Mouse (Mus musculus): ENCODE measurements at regions not wholly inside any gene's neighbourhood (a gene's known extent, or its start where the extent isn't known, plus 50 kb on each side); places are given as distances from the start of the nearest gene placed in this dataset.

DNA sequence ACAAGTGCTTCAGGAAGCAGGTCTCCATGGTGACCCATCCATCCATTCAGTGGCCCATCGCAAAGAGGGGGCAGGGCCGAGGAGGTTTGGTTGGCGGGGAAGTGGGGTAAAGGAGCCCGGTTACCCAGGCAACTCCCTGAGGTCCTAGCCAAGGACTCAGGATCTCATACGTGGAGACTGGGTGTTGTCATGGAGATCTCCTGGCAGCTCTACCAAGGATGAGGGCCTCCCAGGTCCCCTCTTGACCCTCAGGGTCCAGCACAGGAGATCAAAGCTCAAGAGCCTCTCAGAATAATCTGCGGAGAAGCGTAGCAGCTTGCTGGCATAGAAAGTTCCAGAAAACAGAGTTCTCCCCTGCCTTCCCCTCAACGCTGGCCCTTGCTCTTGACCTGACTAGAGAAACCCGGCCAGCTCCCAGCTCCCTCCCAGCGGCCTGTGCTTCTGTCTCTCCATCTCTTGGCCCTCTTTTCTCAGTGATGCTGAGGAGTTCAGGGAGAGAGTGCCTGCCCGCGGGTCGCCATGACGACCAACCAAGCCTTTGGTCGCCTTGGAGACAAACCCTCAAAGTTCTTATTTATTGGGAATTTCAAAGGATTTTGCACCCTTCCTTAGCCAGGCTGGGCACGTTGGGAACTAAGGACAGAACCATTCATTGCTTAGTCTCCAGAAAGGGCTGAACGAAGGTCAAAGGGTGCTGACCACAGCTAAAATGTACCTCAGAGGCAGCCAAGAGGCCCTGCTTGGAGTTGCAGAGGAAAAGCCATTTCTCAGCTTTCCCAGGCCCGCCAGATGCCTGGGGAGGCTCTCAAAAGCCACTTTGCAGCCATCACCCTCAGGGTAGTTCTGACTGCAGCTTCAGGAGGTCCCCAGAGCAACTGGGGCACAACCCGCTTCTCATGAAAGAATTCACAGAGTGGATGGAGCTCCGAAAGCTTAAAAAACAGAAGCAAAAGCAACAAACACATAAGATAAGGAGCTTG lies 60.0 kb downstream of the Ubiad1 start:
- no peak overlapping the region for H3K9ac ChIP-seq (replicated peaks; ENCODE audit: low read depth)
- H3K36me3 ChIP-seq (ENCODE audit: insufficient read depth, low read length) = no peaks in the 10 kb centered on the region
- WGBS = 31% methylated on average over 20 of the region's 20 CpGs
- no peaks in the 10 kb centered on the region for H3K9me3 ChIP-seq (ENCODE audit: low read length)
- TF ChIP-seq CTCF (IDR thresholded peaks at IDR 0.05) = no peak
- TF ChIP-seq EP300 (IDR thresholded peaks at IDR 0.05) = no peak
- no peak overlapping the region for H3K4me3 ChIP-seq (ENCODE audit: low read depth, low read length)
- no peak overlapping the region for H3K4me2 ChIP-seq (replicated peaks; ENCODE audit: low read depth, low read length)
- no peaks in the 10 kb centered on the region for H3K27me3 ChIP-seq (replicated peaks; ENCODE audit: insufficient read depth, low read length)
- DNase-seq (ENCODE audit: low spot score) (no peak), ATAC-seq (no peak)
- no peaks in the 10 kb centered on the region for H3K4me1 ChIP-seq (ENCODE audit: insufficient read depth, low read depth, low read length)
- no peak overlapping the region for H3K27ac ChIP-seq (ENCODE audit: low read length)

DNA sequence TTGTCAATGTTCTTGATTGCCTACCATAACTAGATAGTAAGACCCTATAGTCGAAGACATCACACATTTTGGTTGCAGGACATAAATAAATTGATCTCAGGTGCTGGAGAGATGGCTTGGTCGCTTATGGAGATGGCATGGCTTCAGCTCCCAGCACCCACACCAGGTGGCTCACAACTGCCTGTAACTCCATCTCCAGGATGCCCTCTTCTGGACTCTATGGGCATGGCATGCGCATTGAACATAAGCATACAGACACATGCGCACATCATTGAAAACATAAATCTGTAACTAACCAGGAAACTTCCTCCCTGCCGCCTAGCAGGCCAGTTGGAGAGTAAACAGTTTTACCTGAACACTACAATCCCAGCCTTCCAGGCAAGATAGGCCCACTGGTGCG lies 64.0 kb downstream of the Ubiad1 start:
- Histone ChIP-seq H3K9me3 (ENCODE audit: low read length) (no peaks in the 10 kb centered on the region), H3K9ac (replicated peaks; ENCODE audit: low read depth) (no peak overlapping the region), H3K27ac (ENCODE audit: low read length) (no peak overlapping the region), H3K27me3 (replicated peaks; ENCODE audit: insufficient read depth, low read length) (no peaks in the 10 kb centered on the region), H3K4me1 (ENCODE audit: insufficient read depth, low read depth, low read length) (no peaks in the 10 kb centered on the region), H3K4me2 (replicated peaks; ENCODE audit: low read depth, low read length) (no peak overlapping the region), H3K36me3 (ENCODE audit: insufficient read depth, low read length) (no peaks in the 10 kb centered on the region), H3K4me3 (ENCODE audit: low read depth, low read length) (no peak overlapping the region)
- ATAC-seq (no peak), DNase-seq (ENCODE audit: low spot score) (no peak)
- TF ChIP-seq EP300 (IDR thresholded peaks at IDR 0.05) (no peak), CTCF (IDR thresholded peaks at IDR 0.05) (no peak)
- 75% methylated on average over 6 of the region's 6 CpGs for WGBS

DNA sequence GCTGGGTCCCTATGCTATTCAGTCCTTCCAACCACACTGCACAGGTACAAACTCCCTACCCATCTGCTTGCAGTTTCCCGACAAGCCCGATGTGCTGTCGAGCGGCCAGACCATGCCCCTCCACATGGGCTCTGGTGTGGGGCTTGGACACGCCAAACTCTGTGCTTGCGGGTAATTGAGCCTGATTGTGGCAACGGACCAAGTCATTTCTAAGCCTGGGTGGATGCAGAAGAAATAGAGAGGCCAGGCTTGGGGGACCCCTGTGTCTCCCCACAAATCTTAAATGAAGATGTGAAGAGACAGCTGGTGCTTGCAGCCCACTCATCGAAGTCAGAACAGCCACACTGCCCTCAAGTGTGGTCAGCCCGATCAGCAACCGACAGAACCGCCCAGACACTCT lies 66.1 kb downstream of the Ubiad1 start:
- TF ChIP-seq EP300 (IDR thresholded peaks at IDR 0.05) = no peak
- no peak for TF ChIP-seq CTCF (IDR thresholded peaks at IDR 0.05)
- Histone ChIP-seq H3K4me3 (ENCODE audit: low read depth, low read length) (no peak overlapping the region), H3K4me1 (ENCODE audit: insufficient read depth, low read depth, low read length) (no peaks in the 10 kb centered on the region), H3K9ac (replicated peaks; ENCODE audit: low read depth) (no peak overlapping the region), H3K27ac (ENCODE audit: low read length) (no peak overlapping the region), H3K27me3 (replicated peaks; ENCODE audit: insufficient read depth, low read length) (no peaks in the 10 kb centered on the region), H3K4me2 (replicated peaks; ENCODE audit: low read depth, low read length) (no peak overlapping the region), H3K9me3 (ENCODE audit: low read length) (no peaks in the 10 kb centered on the region), H3K36me3 (ENCODE audit: insufficient read depth, low read length) (no peaks in the 10 kb centered on the region)
- 72% methylated on average over 11 of the region's 11 CpGs for WGBS
- ATAC-seq (no peak), DNase-seq (ENCODE audit: low spot score) (no peak)

DNA sequence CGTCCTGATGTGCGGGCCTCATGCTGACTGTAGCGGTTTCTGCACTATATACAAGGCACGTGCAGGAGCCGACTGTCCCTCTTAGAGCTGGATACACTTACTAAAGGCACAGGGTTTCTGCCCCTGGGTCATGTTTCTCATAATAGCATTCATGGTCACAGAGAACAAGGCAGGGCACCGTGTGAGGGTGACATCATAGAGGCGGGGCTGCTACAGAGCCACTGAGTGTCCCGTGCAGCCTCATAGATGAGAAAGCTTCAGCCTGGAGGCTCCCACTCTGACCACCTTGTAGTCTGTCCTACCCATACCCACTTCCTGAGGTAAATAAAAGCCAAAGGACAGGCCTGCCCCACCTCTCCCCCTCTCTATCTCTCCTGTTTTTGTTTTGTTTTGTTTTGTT lies 67.2 kb downstream of the Ubiad1 start:
- WGBS = 49% methylated on average over 8 of the region's 8 CpGs

DNA sequence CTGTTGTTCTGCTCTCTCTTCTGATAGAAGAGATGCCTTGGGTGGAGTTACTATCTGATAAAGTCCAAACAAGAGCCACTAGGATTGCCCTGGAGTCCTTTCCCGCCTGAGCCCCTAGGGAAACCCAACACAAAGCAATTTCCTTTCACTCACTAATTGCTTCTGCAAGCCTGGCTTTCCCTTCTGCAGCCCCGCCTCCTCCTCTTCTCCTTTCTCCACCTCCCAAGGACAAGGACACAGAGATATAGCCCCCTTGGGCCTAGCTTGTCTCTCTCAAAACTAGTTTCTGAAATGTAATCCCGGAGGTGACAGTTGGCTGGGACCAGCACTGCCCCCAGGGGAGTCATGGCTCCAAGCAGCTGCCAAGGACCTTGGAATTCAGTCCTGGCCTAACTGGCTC lies 68.1 kb downstream of the Ubiad1 start:
- TF ChIP-seq CTCF (IDR thresholded peaks at IDR 0.05) (no peak), EP300 (IDR thresholded peaks at IDR 0.05) (no peak)
- Histone ChIP-seq H3K4me1 (ENCODE audit: insufficient read depth, low read depth, low read length) (no peaks in the 10 kb centered on the region), H3K36me3 (ENCODE audit: insufficient read depth, low read length) (no peaks in the 10 kb centered on the region), H3K4me3 (ENCODE audit: low read depth, low read length) (no peak overlapping the region), H3K4me2 (replicated peaks; ENCODE audit: low read depth, low read length) (no peak overlapping the region), H3K27me3 (replicated peaks; ENCODE audit: insufficient read depth, low read length) (no peaks in the 10 kb centered on the region), H3K27ac (ENCODE audit: low read length) (no peak overlapping the region), H3K9ac (replicated peaks; ENCODE audit: low read depth) (no peak overlapping the region), H3K9me3 (ENCODE audit: low read length) (no peaks in the 10 kb centered on the region)
- no peak for ATAC-seq
- DNase-seq (ENCODE audit: low spot score) = no peak
- WGBS = 32% methylated on average over 3 of the region's 3 CpGs

More for the DNA sequence above, 67.2 kb downstream of the Ubiad1 start:
- ATAC-seq (no peak), DNase-seq (ENCODE audit: low spot score) (no peak)
- no peak overlapping the region for H3K4me3 ChIP-seq (ENCODE audit: low read depth, low read length)
- H3K36me3 ChIP-seq (ENCODE audit: insufficient read depth, low read length) = no peaks in the 10 kb centered on the region
- TF ChIP-seq CTCF (IDR thresholded peaks at IDR 0.05) = no peak
- TF ChIP-seq EP300 (IDR thresholded peaks at IDR 0.05) = no peak
- H3K9me3 ChIP-seq (ENCODE audit: low read length) = no peaks in the 10 kb centered on the region
- no peaks in the 10 kb centered on the region for H3K27me3 ChIP-seq (replicated peaks; ENCODE audit: insufficient read depth, low read length)
- no peak overlapping the region for H3K9ac ChIP-seq (replicated peaks; ENCODE audit: low read depth)
- no peak overlapping the region for H3K4me2 ChIP-seq (replicated peaks; ENCODE audit: low read depth, low read length)
- no peak overlapping the region for H3K27ac ChIP-seq (ENCODE audit: low read length)
- H3K4me1 ChIP-seq (ENCODE audit: insufficient read depth, low read depth, low read length) = no peaks in the 10 kb centered on the region

DNA sequence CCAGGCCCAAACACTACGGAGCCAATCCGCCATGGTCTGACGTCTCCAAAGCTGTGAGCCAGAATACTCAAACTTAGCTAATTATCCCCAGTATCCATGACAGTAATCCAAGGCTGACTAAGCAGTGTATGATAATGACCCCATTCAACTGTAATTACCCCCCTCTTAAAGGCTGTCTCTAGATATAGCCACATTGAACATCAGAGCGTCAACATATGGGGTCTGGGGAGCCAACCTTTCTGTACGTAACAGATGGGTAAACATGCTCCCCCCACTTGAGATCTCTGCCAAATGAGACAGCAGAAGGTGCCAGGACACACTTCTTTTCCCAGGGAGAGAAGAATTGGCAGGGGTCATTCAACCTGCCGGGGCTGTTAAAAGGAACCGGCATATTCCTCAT lies 73.1 kb downstream of the Ubiad1 start:
- 91% methylated on average over 7 of the region's 7 CpGs for WGBS
- Histone ChIP-seq H3K4me3 (ENCODE audit: low read depth, low read length) (no peak overlapping the region), H3K27me3 (replicated peaks; ENCODE audit: insufficient read depth, low read length) (no peaks in the 10 kb centered on the region), H3K9ac (replicated peaks; ENCODE audit: low read depth) (no peak overlapping the region), H3K36me3 (ENCODE audit: insufficient read depth, low read length) (no peaks in the 10 kb centered on the region), H3K4me2 (replicated peaks; ENCODE audit: low read depth, low read length) (no peak overlapping the region), H3K27ac (ENCODE audit: low read length) (no peak overlapping the region), H3K9me3 (ENCODE audit: low read length) (no peaks in the 10 kb centered on the region), H3K4me1 (ENCODE audit: insufficient read depth, low read depth, low read length) (no peaks in the 10 kb centered on the region)
- DNase-seq (ENCODE audit: low spot score) (no peak), ATAC-seq (no peak)
- TF ChIP-seq EP300 (IDR thresholded peaks at IDR 0.05) = no peak
